Mouse (Mus musculus): Measurements from ENCODE around the gene Pagr1b. TPM values are rescaled to one million over a fixed set of nuclear protein-coding genes. Genes with fewer than 3 reads are reported as not detected.

Pagr1b gene
- 4.2 TPM in 1 of 2 replicates, not detected in the other for polyA plus RNA-seq (2012; ENCODE audit: insufficient read depth, low replicate concordance)

- peaks cover 79% of the 10 kb centered on the region for H3K4me1 ChIP-seq
- peaks cover 45% of the 10 kb centered on the region for H3K36me3 ChIP-seq (replicated peaks; ENCODE audit: low read length)
Measured at GRCm38 (mm10) chr7:127016481-127016485, at the start of gene Pagr1b. Gene Pagr1b, minus strand, starts transcription at chr7:127016484.

GRCm38 (mm10) chr7:127065538-127065937 lies 49.3 kb upstream of the Pagr1b start:
- no peak for TF ChIP-seq GATA1 (IDR thresholded peaks at IDR 0.05; ENCODE audit: borderline replicate concordance, low read length)
- TF ChIP-seq FLI1 (IDR thresholded peaks at IDR 0.05; ENCODE audit: low read length), result no peak
- H3K36me3 ChIP-seq (replicated peaks; ENCODE audit: low read length), result no peaks in the 10 kb centered on the region
- peaks cover 3% of the 10 kb centered on the region; the same call in 1 of the 2 replicates for H3K4me1 ChIP-seq
- peaks cover 13% of the 10 kb centered on the region for H3K9me3 ChIP-seq
- H3K4me3 ChIP-seq (replicated peaks), result no peak overlapping the region
- peaks cover 23% of the 10 kb centered on the region for H3K27me3 ChIP-seq (replicated peaks)

More at GRCm38 (mm10) chr7:127016481-127016485, at the start of gene Pagr1b:
- Histone ChIP-seq H3K27me3 (replicated peaks) (no peaks in the 10 kb centered on the region), H3K9me3 (no peaks in the 10 kb centered on the region), H3K4me3 (replicated peaks) (peak within 1 kb of the TSS; percentile 96)
- no peak for TF ChIP-seq GATA1 (IDR thresholded peaks at IDR 0.05; ENCODE audit: borderline replicate concordance, low read length)
- no peak for TF ChIP-seq FLI1 (IDR thresholded peaks at IDR 0.05; ENCODE audit: low read length)

DNA sequence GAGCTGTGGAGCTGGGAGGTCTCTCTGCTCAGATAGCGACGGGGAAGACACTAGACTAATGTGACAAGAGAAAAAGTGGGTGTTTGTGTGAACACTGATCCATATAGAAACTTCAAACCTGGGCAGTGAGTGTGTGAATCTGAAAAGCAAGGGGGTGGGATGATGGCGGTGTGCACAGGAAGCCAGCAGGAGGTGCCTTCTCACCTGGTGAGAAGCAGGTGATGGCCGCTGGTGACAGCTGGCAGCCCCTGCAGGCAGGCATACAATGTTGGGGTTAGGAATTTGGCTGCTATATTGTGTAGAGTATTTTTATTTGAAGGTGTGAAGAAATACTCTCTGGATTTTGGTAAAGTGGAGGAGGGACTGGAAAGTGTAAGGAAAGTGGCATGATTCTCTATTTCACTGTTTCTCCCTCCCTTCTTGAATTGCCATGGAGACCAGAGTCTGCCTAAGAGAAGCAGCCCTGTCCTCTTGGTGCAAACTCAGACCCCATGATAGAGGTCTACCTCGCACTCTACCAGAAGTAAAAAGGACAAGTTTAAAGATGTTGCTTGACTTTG lies 38.8 kb upstream of the Pagr1b start:
- Histone ChIP-seq H3K4me1 (peaks cover 15% of the 10 kb centered on the region; the same call in 1 of the 2 replicates), H3K36me3 (replicated peaks; ENCODE audit: low read length) (no peaks in the 10 kb centered on the region), H3K27me3 (replicated peaks) (peaks cover 64% of the 10 kb centered on the region), H3K9me3 (peaks cover 7% of the 10 kb centered on the region; the same call in 1 of the 2 replicates), H3K4me3 (replicated peaks) (no peak overlapping the region)
- TF ChIP-seq FLI1 (IDR thresholded peaks at IDR 0.05; ENCODE audit: low read length), result no peak
- no peak for TF ChIP-seq GATA1 (IDR thresholded peaks at IDR 0.05; ENCODE audit: borderline replicate concordance, low read length)

GRCm38 (mm10) chr7:127041851-127042672 lies 25.8 kb upstream of the Pagr1b start, which contains the start of gene Kif22:
Gene Kif22, minus strand, starts transcription at chr7:127042471.
- Histone ChIP-seq H3K4me1 (peaks cover 31% of the 10 kb centered on the region), H3K27me3 (replicated peaks) (peaks cover 2% of the 10 kb centered on the region), H3K4me3 (replicated peaks) (peak within 1 kb of the TSS; percentile 100), H3K9me3 (peaks cover 7% of the 10 kb centered on the region; the same call in 1 of the 2 replicates), H3K36me3 (replicated peaks; ENCODE audit: low read length) (peaks cover 16% of the 10 kb centered on the region)
- TF ChIP-seq GATA1 (IDR thresholded peaks at IDR 0.05; ENCODE audit: borderline replicate concordance, low read length), result no peak
- TF ChIP-seq FLI1 (IDR thresholded peaks at IDR 0.05; ENCODE audit: low read length), result peak; percentile 96; the same call in 1 of the 2 replicates

DNA sequence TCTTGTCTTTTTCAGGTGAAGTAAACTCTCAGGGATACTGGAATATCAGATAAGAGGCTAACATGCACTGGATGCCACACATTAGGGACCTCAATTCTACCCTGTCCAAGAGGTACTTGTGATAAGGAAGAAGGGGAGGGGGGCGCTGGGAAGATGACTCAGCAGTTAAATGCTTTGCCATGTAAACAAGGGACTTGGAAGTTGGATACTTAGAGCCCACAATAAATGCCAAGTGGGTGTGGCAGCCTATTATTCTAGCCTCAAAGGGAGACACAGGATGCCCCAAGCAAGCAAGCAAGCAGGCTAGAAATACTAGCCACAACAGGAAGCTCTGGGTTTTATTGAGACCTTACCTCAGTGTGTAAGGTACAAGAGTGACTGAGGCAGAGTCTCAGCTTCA lies 15.0 kb upstream of the Pagr1b start:
- H3K4me1 ChIP-seq, result peaks cover 52% of the 10 kb centered on the region
- TF ChIP-seq FLI1 (IDR thresholded peaks at IDR 0.05; ENCODE audit: low read length) (no peak), GATA1 (IDR thresholded peaks at IDR 0.05; ENCODE audit: borderline replicate concordance, low read length) (no peak)
- H3K9me3 ChIP-seq, result no peaks in the 10 kb centered on the region
- peaks cover 81% of the 10 kb centered on the region for H3K36me3 ChIP-seq (replicated peaks; ENCODE audit: low read length)
- peak overlapping the region; percentile 67 for H3K4me3 ChIP-seq (replicated peaks)
- no peaks in the 10 kb centered on the region for H3K27me3 ChIP-seq (replicated peaks)

DNA sequence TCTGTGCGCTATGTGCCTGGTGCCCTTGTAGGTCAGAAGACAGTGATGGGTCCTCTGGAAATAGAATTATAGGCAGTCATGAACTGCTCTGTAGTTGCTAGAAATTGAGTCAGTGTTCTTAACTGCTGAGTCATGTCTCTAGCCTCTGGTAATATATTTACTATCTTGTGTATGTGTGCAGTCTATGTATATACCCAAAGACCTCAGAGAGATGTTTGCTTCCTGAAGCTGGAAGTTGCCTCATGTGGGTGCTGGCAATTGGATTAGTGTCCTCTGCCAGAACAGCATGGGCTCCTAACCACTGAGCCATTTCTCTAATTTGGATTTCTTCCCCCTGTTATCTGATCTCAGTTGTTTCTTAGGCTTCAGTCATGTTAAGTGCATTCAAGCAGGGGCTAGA lies 13.9 kb upstream of the Pagr1b start:
- H3K9me3 ChIP-seq, result no peaks in the 10 kb centered on the region
- no peaks in the 10 kb centered on the region for H3K27me3 ChIP-seq (replicated peaks)
- no peak for TF ChIP-seq FLI1 (IDR thresholded peaks at IDR 0.05; ENCODE audit: low read length)
- TF ChIP-seq GATA1 (IDR thresholded peaks at IDR 0.05; ENCODE audit: borderline replicate concordance, low read length), result no peak
- peaks cover 72% of the 10 kb centered on the region for H3K36me3 ChIP-seq (replicated peaks; ENCODE audit: low read length)
- no peak overlapping the region for H3K4me3 ChIP-seq (replicated peaks)
- peaks cover 56% of the 10 kb centered on the region for H3K4me1 ChIP-seq

- peaks cover 70% of the 10 kb centered on the region for H3K36me3 ChIP-seq (replicated peaks; ENCODE audit: low read length)
- peaks cover 79% of the 10 kb centered on the region for H3K4me1 ChIP-seq
Measured at GRCm38 (mm10) chr7:127027885-127028284, 11.6 kb upstream of the Pagr1b start.

DNA sequence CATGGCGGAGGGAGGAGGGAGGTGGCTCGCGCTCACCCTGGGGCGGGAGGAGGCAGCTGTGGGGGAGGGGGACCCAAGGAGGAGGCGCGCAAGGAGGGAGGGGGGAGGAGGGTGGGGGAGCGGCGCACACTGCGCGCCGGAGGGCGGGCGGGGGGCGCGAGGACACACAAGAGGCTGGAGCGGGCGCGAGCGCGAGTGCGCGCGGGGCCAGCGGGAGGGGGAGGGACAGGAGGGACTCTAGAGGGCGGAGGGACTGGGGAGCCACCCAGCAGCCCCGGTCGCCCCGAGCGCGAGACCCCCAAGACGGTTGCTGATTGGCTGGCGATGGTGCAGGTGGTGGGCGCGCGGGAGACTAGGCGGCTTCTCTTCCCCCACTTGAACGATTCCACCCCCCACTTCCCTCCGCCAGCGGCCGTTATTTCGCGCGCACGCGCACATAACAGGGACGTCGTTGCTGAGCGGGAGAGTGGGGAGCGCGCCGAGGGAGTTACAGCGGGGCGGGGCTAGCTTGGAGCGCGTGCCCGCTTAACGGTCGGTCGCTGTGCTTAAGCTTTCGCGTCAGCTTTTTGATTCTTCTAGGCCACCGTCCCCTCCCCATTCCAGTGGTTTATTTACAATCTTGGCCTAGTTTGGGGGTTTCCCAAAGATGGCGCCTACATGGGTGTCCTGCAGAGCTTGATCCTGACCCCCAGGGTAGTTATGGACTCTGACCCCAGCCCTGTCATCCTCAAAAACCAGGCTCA lies 10.9 kb upstream of the Pagr1b start, which contains the start of gene Maz:
Gene Maz (minus strand): TSS at position 54 of the 743 bp plus-strand sequence.
- H3K4me1 ChIP-seq, result peaks cover 82% of the 10 kb centered on the region
- no peaks in the 10 kb centered on the region for H3K27me3 ChIP-seq (replicated peaks)
- TF ChIP-seq GATA1 (IDR thresholded peaks at IDR 0.05; ENCODE audit: borderline replicate concordance, low read length) (no peak), FLI1 (IDR thresholded peaks at IDR 0.05; ENCODE audit: low read length) (no peak)
- H3K9me3 ChIP-seq, result no peaks in the 10 kb centered on the region
- H3K36me3 ChIP-seq (replicated peaks; ENCODE audit: low read length), result peaks cover 70% of the 10 kb centered on the region
- H3K4me3 ChIP-seq (replicated peaks), result peak within 1 kb of the TSS; percentile 96

More at GRCm38 (mm10) chr7:127027885-127028284, 11.6 kb upstream of the Pagr1b start:
- H3K9me3 ChIP-seq, result no peaks in the 10 kb centered on the region
- peak overlapping the region; percentile 96 for H3K4me3 ChIP-seq (replicated peaks)
- no peaks in the 10 kb centered on the region for H3K27me3 ChIP-seq (replicated peaks)
- no peak for TF ChIP-seq FLI1 (IDR thresholded peaks at IDR 0.05; ENCODE audit: low read length)
- TF ChIP-seq GATA1 (IDR thresholded peaks at IDR 0.05; ENCODE audit: borderline replicate concordance, low read length), result no peak

DNA sequence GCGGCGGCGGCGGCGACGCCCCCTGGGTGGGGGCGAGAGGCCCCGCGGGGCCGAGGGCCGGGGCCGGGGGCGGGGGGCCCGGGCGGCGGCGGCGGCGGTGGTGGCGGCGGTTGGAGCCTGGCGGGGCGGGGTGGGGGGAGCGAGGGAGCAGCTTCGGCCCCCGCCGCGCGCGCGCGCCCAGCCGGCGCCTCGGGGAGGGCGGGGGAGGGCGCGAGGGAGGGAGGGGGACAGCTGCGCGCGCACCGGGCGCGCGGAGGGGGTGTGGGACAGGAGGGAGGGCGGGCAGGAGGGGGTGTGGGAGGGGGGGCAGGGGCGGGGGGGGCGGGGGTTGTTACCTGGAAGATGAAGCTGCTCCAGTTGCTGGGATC lies 10.3 kb upstream of the Pagr1b start:
- Histone ChIP-seq H3K36me3 (replicated peaks; ENCODE audit: low read length) (peaks cover 70% of the 10 kb centered on the region), H3K27me3 (replicated peaks) (no peaks in the 10 kb centered on the region), H3K9me3 (no peaks in the 10 kb centered on the region), H3K4me1 (peaks cover 82% of the 10 kb centered on the region), H3K4me3 (replicated peaks) (peak overlapping the region; percentile 96)
- TF ChIP-seq FLI1 (IDR thresholded peaks at IDR 0.05; ENCODE audit: low read length), result no peak
- no peak for TF ChIP-seq GATA1 (IDR thresholded peaks at IDR 0.05; ENCODE audit: borderline replicate concordance, low read length)

DNA sequence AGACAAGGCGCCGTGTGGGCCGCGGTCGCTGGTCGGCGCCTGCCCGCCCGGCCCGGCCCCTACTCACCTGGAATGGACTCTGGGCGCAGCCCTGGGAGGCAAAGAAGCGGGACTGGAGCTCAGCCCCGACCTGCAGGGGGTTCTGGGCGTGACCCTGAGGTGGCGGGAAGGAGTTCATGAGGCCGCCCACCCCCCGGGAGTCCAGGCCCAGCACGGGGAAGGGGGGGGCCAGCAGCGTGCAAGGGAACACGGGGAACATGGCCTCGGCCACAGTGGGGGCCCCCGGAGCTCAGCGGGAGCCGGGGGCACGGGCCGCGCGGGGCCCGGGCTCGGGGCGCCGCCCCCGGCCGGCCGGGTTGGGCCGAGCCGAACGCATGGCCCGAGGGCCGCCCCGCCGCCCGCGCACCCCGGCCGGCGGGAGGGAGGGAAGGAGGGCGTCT lies 9.9 kb upstream of the Pagr1b start:
- Histone ChIP-seq H3K36me3 (replicated peaks; ENCODE audit: low read length) (peaks cover 70% of the 10 kb centered on the region), H3K9me3 (no peaks in the 10 kb centered on the region), H3K4me3 (replicated peaks) (peak overlapping the region; percentile 96), H3K4me1 (peaks cover 82% of the 10 kb centered on the region), H3K27me3 (replicated peaks) (no peaks in the 10 kb centered on the region)
- TF ChIP-seq FLI1 (IDR thresholded peaks at IDR 0.05; ENCODE audit: low read length) (no peak), GATA1 (IDR thresholded peaks at IDR 0.05; ENCODE audit: borderline replicate concordance, low read length) (no peak)

Data from megakaryocyte, embryonic 14.5 days (primary cell).